Mouse (Mus musculus) erythroblast, embryonic 14.5 days (primary cell): ENCODE results near the gene Olfr765. TPM values are rescaled to one million over a fixed set of nuclear protein-coding genes. Genes with fewer than 3 reads are reported as not detected.
"Not testable (repeated sequence)": the region's sequence is repeated elsewhere in the genome, so short reads cannot be mapped to it uniquely, and the experiment has no call there.

ENCODE experiments used
- H3K27me3 ChIP-seq: 2 replicates; pipeline ENCODE4 v1.6.1; 2012; ENCODE audit warnings: inconsistent platforms; ENCODE audit not compliant: control insufficient read depth
- H3K36me3 ChIP-seq: 2 replicates; pipeline ENCODE4 v1.6.1; 2012; ENCODE audit warnings: mild to moderate bottlenecking, inconsistent platforms; ENCODE audit not compliant: control insufficient read depth
- H3K4me1 ChIP-seq: 2 replicates; pipeline ENCODE4 v1.6.1; 2012; ENCODE audit warnings: inconsistent platforms; ENCODE audit not compliant: control insufficient read depth
- H3K4me3 ChIP-seq: replicated peaks from 2 replicates; pipeline ENCODE3; 2012; ENCODE audit warnings: moderate library complexity, mild to moderate bottlenecking, inconsistent platforms
- H3K9me3 ChIP-seq: 2 replicates; pipeline ENCODE4 v1.6.1; 2012; ENCODE audit warnings: low read length, inconsistent platforms, mixed read lengths; ENCODE audit not compliant: control insufficient read depth
- GATA1 ChIP-seq: IDR thresholded peaks from 2 replicates; pipeline ENCODE4 v1.6.1; 2012; ENCODE audit warnings: low read length, inconsistent platforms, mixed read lengths
- TAL1 ChIP-seq: IDR thresholded peaks from 3 replicates; pipeline ENCODE4 v1.6.1; 2012; ENCODE audit warnings: low read length, inconsistent platforms, mixed read lengths
- polyA plus RNA-seq: library from polyadenylated mRNA; stranded (reverse); fragments of >175 nt; gene quantifications from 2 replicates; pipeline ENCODE4 v1.2.3, GENCODE M21; 2012

The Olfr765 gene
- not detected in 2 replicates for polyA plus RNA-seq

GRCm38 (mm10) chr10:129049898-129050297 is at the start of gene Olfr765:
Gene Olfr765 (minus strand): TSS chr10:129049998.
- not testable (repeated sequence) for H3K27me3 ChIP-seq

GRCm38 (mm10) chr10:129099275-129099674 is 49.5 kb upstream of the Olfr765 start, which contains the start of gene Olfr768:
Gene Olfr768 (minus strand): TSS chr10:129099375.
- Histone ChIP-seq H3K4me3 (no peak within 1 kb of the TSS), H3K27me3 (no peaks in the 10 kb centered on the region), H3K9me3 (peaks cover 5% of the 10 kb centered on the region), H3K36me3 (no peaks in the 10 kb centered on the region), H3K4me1 (no peaks in the 10 kb centered on the region)
- TF ChIP-seq TAL1 = no peak
- TF ChIP-seq GATA1 = no peak

More at GRCm38 (mm10) chr10:129049898-129050297, at the start of gene Olfr765:
- not testable (repeated sequence) for H3K4me1 ChIP-seq, H3K4me3 ChIP-seq, H3K9me3 ChIP-seq, H3K36me3 ChIP-seq

GRCm38 (mm10) chr10:129082810-129083209 is 33.0 kb upstream of the Olfr765 start, which contains the start of gene Olfr767:
Gene Olfr767 (minus strand): TSS chr10:129082910.
- H3K4me3 ChIP-seq, H3K4me1 ChIP-seq, H3K36me3 ChIP-seq, H3K9me3 ChIP-seq, H3K27me3 ChIP-seq: not testable (repeated sequence)

- TF ChIP-seq GATA1 (no peak), TAL1 (no peak)
Observed at GRCm38 (mm10) chr10:129068877-129069276, 19.1 kb upstream of the Olfr765 start, which contains the start of gene Olfr766-ps1. Gene Olfr766-ps1 (minus strand): TSS chr10:129068977.

GRCm38 (mm10) chr10:129039796-129040195 is 10.0 kb downstream of the Olfr765 start, which contains the start of gene Olfr764-ps1:
Gene Olfr764-ps1 (minus strand): TSS chr10:129039896.
- Histone ChIP-seq H3K4me3 (no peak within 1 kb of the TSS), H3K4me1 (no peaks in the 10 kb centered on the region), H3K36me3 (no peaks in the 10 kb centered on the region), H3K27me3 (no peaks in the 10 kb centered on the region), H3K9me3 (peaks cover 5% of the 10 kb centered on the region; the same call in 1 of the 2 replicates)
- TF ChIP-seq TAL1 (no peak), GATA1 (no peak)

More at GRCm38 (mm10) chr10:129068877-129069276, 19.1 kb upstream of the Olfr765 start, which contains the start of gene Olfr766-ps1:
- H3K27me3 ChIP-seq = no peaks in the 10 kb centered on the region
- no peaks in the 10 kb centered on the region for H3K9me3 ChIP-seq
- no peaks in the 10 kb centered on the region for H3K36me3 ChIP-seq
- H3K4me3 ChIP-seq = no peak within 1 kb of the TSS
- H3K4me1 ChIP-seq = no peaks in the 10 kb centered on the region

- Histone ChIP-seq H3K4me1 (no peaks in the 10 kb centered on the region), H3K27me3 (no peaks in the 10 kb centered on the region), H3K36me3 (no peaks in the 10 kb centered on the region), H3K4me3 (no peak overlapping the region), H3K9me3 (no peaks in the 10 kb centered on the region)
- TF ChIP-seq GATA1 (no peak), TAL1 (no peak)
Observed at GRCm38 (mm10) chr10:129028343-129028742, 21.5 kb downstream of the Olfr765 start.

GRCm38 (mm10) chr10:129026018-129026662 is 23.7 kb downstream of the Olfr765 start:
- Histone ChIP-seq H3K27me3 (no peaks in the 10 kb centered on the region), H3K36me3 (no peaks in the 10 kb centered on the region), H3K9me3 (no peaks in the 10 kb centered on the region), H3K4me1 (no peaks in the 10 kb centered on the region), H3K4me3 (no peak overlapping the region)
- no peak for TF ChIP-seq TAL1
- no peak for TF ChIP-seq GATA1

GRCm38 (mm10) chr10:129023319-129023718 is 26.5 kb downstream of the Olfr765 start:
- Histone ChIP-seq H3K36me3 (no peaks in the 10 kb centered on the region), H3K4me3 (no peak overlapping the region), H3K4me1 (no peaks in the 10 kb centered on the region), H3K9me3 (no peaks in the 10 kb centered on the region), H3K27me3 (no peaks in the 10 kb centered on the region)
- no peak for TF ChIP-seq TAL1
- TF ChIP-seq GATA1 = no peak

GRCm38 (mm10) chr10:129014477-129014876 is 35.3 kb downstream of the Olfr765 start:
- TF ChIP-seq TAL1 = no peak
- TF ChIP-seq GATA1 = no peak
- no peaks in the 10 kb centered on the region for H3K9me3 ChIP-seq

GRCm38 (mm10) chr10:129011511-129011910 is 38.3 kb downstream of the Olfr765 start:
- not testable (repeated sequence) for H3K36me3 ChIP-seq, H3K4me1 ChIP-seq, H3K27me3 ChIP-seq, H3K4me3 ChIP-seq
- peaks cover 13% of the 10 kb centered on the region for H3K9me3 ChIP-seq

More at GRCm38 (mm10) chr10:129014477-129014876, 35.3 kb downstream of the Olfr765 start:
- Histone ChIP-seq H3K36me3 (no peaks in the 10 kb centered on the region), H3K4me3 (no peak overlapping the region), H3K27me3 (no peaks in the 10 kb centered on the region), H3K4me1 (no peaks in the 10 kb centered on the region)
